Mouse (Mus musculus): ENCODE measurements around the gene Csmd2.

Gene Csmd2

GRCm38 (mm10) chr4:128142279-128142678, 154.6 kb downstream of the Csmd2 start:
- DNase-seq = no peak

- DNase-seq = no peak
These were observed 155.5 kb downstream of the Csmd2 start for GRCm38 (mm10) chr4:128143147-128143546.

- DNase-seq = no peak
These were observed 161.9 kb downstream of the Csmd2 start for GRCm38 (mm10) chr4:128149524-128149923.

GRCm38 (mm10) chr4:128152066-128152465, 164.4 kb downstream of the Csmd2 start:
- DNase-seq = no peak

GRCm38 (mm10) chr4:128153144-128153543, 165.5 kb downstream of the Csmd2 start:
- no peak for DNase-seq

GRCm38 (mm10) chr4:128155226-128155625, 167.6 kb downstream of the Csmd2 start:
- no peak for DNase-seq

GRCm38 (mm10) chr4:128160656-128161055, 173.0 kb downstream of the Csmd2 start:
- DNase-seq = no peak

GRCm38 (mm10) chr4:128170181-128170580, 182.5 kb downstream of the Csmd2 start:
- DNase-seq = no peak

- no peak for DNase-seq
These were observed 183.6 kb downstream of the Csmd2 start for GRCm38 (mm10) chr4:128171233-128171632.

- no peak for DNase-seq
These were observed 184.0 kb downstream of the Csmd2 start for GRCm38 (mm10) chr4:128171701-128172100.

GRCm38 (mm10) chr4:128178974-128179373, 191.3 kb downstream of the Csmd2 start:
- DNase-seq = no peak

GRCm38 (mm10) chr4:128179581-128179980, 191.9 kb downstream of the Csmd2 start:
- DNase-seq = no peak

GRCm38 (mm10) chr4:128184747-128185146, 197.1 kb downstream of the Csmd2 start:
- DNase-seq = no peak

GRCm38 (mm10) chr4:128194454-128194853, 206.8 kb downstream of the Csmd2 start:
- DNase-seq = no peak

GRCm38 (mm10) chr4:128217991-128218595, 230.4 kb downstream of the Csmd2 start:
- no peak for DNase-seq

- no peak for DNase-seq
These were observed 236.8 kb downstream of the Csmd2 start for GRCm38 (mm10) chr4:128224453-128224852.

GRCm38 (mm10) chr4:128227377-128228316, 240.0 kb downstream of the Csmd2 start:
- DNase-seq = no peak

GRCm38 (mm10) chr4:128233458-128233857, 245.8 kb downstream of the Csmd2 start:
- DNase-seq = peak; percentile 43

- DNase-seq = no peak
These were observed 251.5 kb downstream of the Csmd2 start for GRCm38 (mm10) chr4:128239113-128239512.

GRCm38 (mm10) chr4:128241075-128241853, 253.6 kb downstream of the Csmd2 start:
- DNase-seq = no peak

- DNase-seq = no peak
These were observed 254.2 kb downstream of the Csmd2 start for GRCm38 (mm10) chr4:128241854-128242356.

GRCm38 (mm10) chr4:128245201-128245600, 257.5 kb downstream of the Csmd2 start:
- no peak for DNase-seq

GRCm38 (mm10) chr4:128248676-128249075, 261.0 kb downstream of the Csmd2 start:
- no peak for DNase-seq

All from right cerebral cortex, postnatal 25 days (tissue).